Mouse (Mus musculus): ENCODE measurements around the gene Plekha8. TPM values are rescaled to one million over a fixed set of nuclear protein-coding genes. Genes with fewer than 3 reads are reported as not detected.

Gene Plekha8
- polyA plus RNA-seq, 1 experiment from 2014 or later = 11.8 TPM

- 90% methylated on average over 1 of the region's 1 CpGs for whole genome bisulfite sequencing
These were observed 97.3 kb downstream of the Plekha8 start for GRCm38 (mm10) chr6:54692201-54692600.

GRCm38 (mm10) chr6:54693286-54693685 lies 98.4 kb downstream of the Plekha8 start:
- Histone ChIP-seq H3K4me1 (ENCODE audit: control insufficient read depth, insufficient read depth, low read length) (no peaks in the 10 kb centered on the region), H3K36me3 (ENCODE audit: control insufficient read depth, insufficient read depth, low read length) (peaks cover 39% of the 10 kb centered on the region), H3K4me2 (ENCODE audit: low read length) (no peak overlapping the region), H3K4me3 (ENCODE audit: low read depth, low read length) (no peak overlapping the region), H3K27me3 (replicated peaks; ENCODE audit: control insufficient read depth, insufficient read depth, low read length) (no peaks in the 10 kb centered on the region), H3K9ac (ENCODE audit: low read length) (no peak overlapping the region), H3K9me3 (replicated peaks; ENCODE audit: control insufficient read depth, low read length) (no peaks in the 10 kb centered on the region), H3K27ac (ENCODE audit: low read depth, low read length) (no peak overlapping the region)
- ATAC-seq (no peak), DNase-seq (ENCODE audit: low spot score) (no peak)
- 86% methylated on average over 6 of the region's 6 CpGs for WGBS

More at GRCm38 (mm10) chr6:54692201-54692600, 97.3 kb downstream of the Plekha8 start:
- no peaks in the 10 kb centered on the region for H3K9me3 ChIP-seq (replicated peaks; ENCODE audit: control insufficient read depth, low read length)
- no peak overlapping the region for H3K4me2 ChIP-seq (ENCODE audit: low read length)
- no peak overlapping the region for H3K9ac ChIP-seq (ENCODE audit: low read length)
- H3K36me3 ChIP-seq (ENCODE audit: control insufficient read depth, insufficient read depth, low read length) = peaks cover 39% of the 10 kb centered on the region
- ATAC-seq = no peak
- DNase-seq (ENCODE audit: low spot score) = no peak
- H3K27me3 ChIP-seq (replicated peaks; ENCODE audit: control insufficient read depth, insufficient read depth, low read length) = no peaks in the 10 kb centered on the region
- H3K4me3 ChIP-seq (ENCODE audit: low read depth, low read length) = no peak overlapping the region
- no peaks in the 10 kb centered on the region for H3K4me1 ChIP-seq (ENCODE audit: control insufficient read depth, insufficient read depth, low read length)
- H3K27ac ChIP-seq (ENCODE audit: low read depth, low read length) = no peak overlapping the region

Other genes with a start within 250 kb of the Plekha8 start
- gene Wipf3, start 165.5 kb upstream of the Plekha8 start, polyA plus RNA-seq (2014; fragmentation: Nextera tagmentation; extraction: Ambion mirVana) = 2.6 and 3.0 TPM in 2 replicates
- 125 and 134 TPM in 2 replicates for gene Scrn1, start 28.6 kb upstream of the Plekha8 start, polyA plus RNA-seq (2014; fragmentation: Nextera tagmentation; extraction: Ambion mirVana)
- gene Fkbp14, start 2.2 kb downstream of the Plekha8 start, polyA plus RNA-seq (2014; fragmentation: Nextera tagmentation; extraction: Ambion mirVana) = 9.0 and 10.7 TPM in 2 replicates
- 96.6 and 127 TPM in 2 replicates for gene Mturn, start 86.5 kb downstream of the Plekha8 start, polyA plus RNA-seq (2014; fragmentation: Nextera tagmentation; extraction: Ambion mirVana)
- 16.5 and 17.9 TPM in 2 replicates for gene Znrf2, start 221.8 kb downstream of the Plekha8 start, polyA plus RNA-seq (2014; fragmentation: Nextera tagmentation; extraction: Ambion mirVana)